ENCODE assay signal across 21 mouse cellular contexts in the genomic region with DNA sequence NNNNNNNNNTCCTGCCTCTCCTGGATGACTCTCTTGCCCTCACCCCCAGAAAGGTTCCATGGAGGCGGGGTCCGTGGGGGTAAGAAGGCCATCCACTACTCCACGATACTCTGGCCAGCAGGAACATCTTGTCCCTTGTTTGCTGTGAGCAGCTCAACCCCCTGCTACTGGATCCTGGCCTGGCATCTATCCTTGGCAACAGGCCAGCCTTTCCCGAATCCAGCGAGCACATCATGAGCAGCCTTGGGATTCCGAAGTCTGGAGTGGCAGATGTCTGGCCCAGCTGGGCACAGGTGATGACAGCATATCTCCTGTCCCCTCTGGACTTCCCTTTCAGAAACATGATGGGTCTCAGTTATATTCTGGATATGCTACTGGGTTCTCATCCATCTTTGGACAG. TPM values are rescaled to one million over a fixed set of nuclear protein-coding genes. Genes with fewer than 3 reads are reported as not detected.
DNase-seq lines count a peak whose midpoint lies in the region; ATAC-seq and TF ChIP-seq lines count a peak whose summit lies in the region.
"Had no signal": no experiment of that assay in that cellular context is flagged by ENCODE, and none has a peak within 500 bp of the region (broad histone marks: within the 10 kb centered on the region; RNA-seq: fewer than 3 reads in every experiment).

No protein-coding gene starts in this region.

- no peaks in the 10 kb centered on the region for H3K9me3 ChIP-seq in kidney, embryonic 14.5 days (ENCODE audit: control insufficient read depth, low read length)
- no peaks in the 10 kb centered on the region for H3K9me3 ChIP-seq in midbrain, postnatal 0 days (ENCODE audit: low read length)
- H3K9me3 ChIP-seq in midbrain, embryonic 10.5 days (replicated peaks), result no peaks in the 10 kb centered on the region
- no peaks in the 10 kb centered on the region for H3K9me3 ChIP-seq in intestine, embryonic 15.5 days
- H3K9me3 ChIP-seq: embryonic facial prominence, embryonic 13.5 days; limb, embryonic 15.5 days had no signal

- H3K9ac ChIP-seq in kidney, embryonic 14.5 days (ENCODE audit: low read depth, low read length), result no peak overlapping the region
- no peak overlapping the region for H3K9ac ChIP-seq in midbrain, postnatal 0 days (replicated peaks; ENCODE audit: low read length, poor library complexity, severe bottlenecking)
- no peak overlapping the region for H3K9ac ChIP-seq in intestine, embryonic 15.5 days
- H3K9ac ChIP-seq: embryonic facial prominence, embryonic 13.5 days; limb, embryonic 15.5 days had no signal

- peak; percentile 39 to 62 for DNase-seq in cerebellum, postnatal 14 days
- no peak for DNase-seq in cerebellum, adult 9-10 months
- peak; percentile 67 for DNase-seq in kidney, adult 18-20 months
- peak; percentile 53 for DNase-seq in midbrain, postnatal 0 days (ENCODE audit: low spot score)
- no peak for DNase-seq in midbrain, embryonic 10.5 days (ENCODE audit: low spot score)
- DNase-seq in kidney, postnatal 10 days, result peak; percentile 46
- DNase-seq: thymus, postnatal 25 days had no signal

- no peak for ATAC-seq in kidney, embryonic 14.5 days (ENCODE audit: low FRiP score, low TSS enrichment)
- no peak for ATAC-seq in midbrain, postnatal 0 days (ENCODE audit: low FRiP score)
- no peak for ATAC-seq in intestine, embryonic 15.5 days
- ATAC-seq: inflammation-experienced regulatory T-cells, adult 6 months had no signal

- no peaks in the 10 kb centered on the region for H3K4me1 ChIP-seq in kidney, embryonic 14.5 days (ENCODE audit: control insufficient read depth, insufficient read depth, low read length)
- H3K4me1 ChIP-seq in midbrain, postnatal 0 days (ENCODE audit: insufficient read depth, low read length), result no peaks in the 10 kb centered on the region
- H3K4me1 ChIP-seq in midbrain, embryonic 10.5 days, result no peaks in the 10 kb centered on the region
- H3K4me1 ChIP-seq in intestine, embryonic 15.5 days (replicated peaks), result no peaks in the 10 kb centered on the region
- H3K4me1 ChIP-seq: embryonic facial prominence, embryonic 13.5 days; limb, embryonic 15.5 days had no signal

- no peaks in the 10 kb centered on the region for H3K36me3 ChIP-seq in kidney, embryonic 14.5 days (ENCODE audit: control insufficient read depth, insufficient read depth, low read length)
- no peaks in the 10 kb centered on the region for H3K36me3 ChIP-seq in midbrain, postnatal 0 days (ENCODE audit: insufficient read depth, low read length)
- no peaks in the 10 kb centered on the region for H3K36me3 ChIP-seq in midbrain, embryonic 10.5 days
- no peaks in the 10 kb centered on the region for H3K36me3 ChIP-seq in intestine, embryonic 15.5 days
- H3K36me3 ChIP-seq: embryonic facial prominence, embryonic 13.5 days; limb, embryonic 15.5 days had no signal

- H3K4me3 ChIP-seq in kidney, embryonic 14.5 days (ENCODE audit: low read length), result no peak overlapping the region
- H3K4me3 ChIP-seq in midbrain, postnatal 0 days (ENCODE audit: low read depth, low read length), result no peak overlapping the region
- no peak overlapping the region for H3K4me3 ChIP-seq in midbrain, embryonic 10.5 days
- no peak overlapping the region for H3K4me3 ChIP-seq in intestine, embryonic 15.5 days (replicated peaks)
- H3K4me3 ChIP-seq: embryonic facial prominence, embryonic 13.5 days; limb, embryonic 15.5 days; myocyte had no signal

- 91% methylated on average over 6 of the region's 6 CpGs for WGBS in kidney, embryonic 14.5 days
- 68% methylated on average over 6 of the region's 6 CpGs for WGBS in midbrain, postnatal 0 days
- WGBS in midbrain, embryonic 10.5 days, result 90% methylated on average over 6 of the region's 6 CpGs
- WGBS in intestine, embryonic 15.5 days, result 65% methylated on average over 6 of the region's 6 CpGs

- H3K4me2 ChIP-seq in kidney, embryonic 14.5 days (replicated peaks; ENCODE audit: low read depth, low read length), result no peak overlapping the region
- H3K4me2 ChIP-seq in midbrain, postnatal 0 days (ENCODE audit: low read depth, low read length, poor library complexity, severe bottlenecking), result no peak overlapping the region
- no peak overlapping the region for H3K4me2 ChIP-seq in intestine, embryonic 15.5 days (replicated peaks)
- H3K4me2 ChIP-seq: embryonic facial prominence, embryonic 13.5 days; limb, embryonic 15.5 days; midbrain, embryonic 11.5 days had no signal

- H3K27me3 ChIP-seq in kidney, embryonic 14.5 days (ENCODE audit: control insufficient read depth, insufficient read depth, low read length), result no peaks in the 10 kb centered on the region
- H3K27me3 ChIP-seq in midbrain, postnatal 0 days (ENCODE audit: insufficient read depth, low read length), result no peaks in the 10 kb centered on the region
- H3K27me3 ChIP-seq in midbrain, embryonic 10.5 days (ENCODE audit: low read depth, poor library complexity, severe bottlenecking), result no peaks in the 10 kb centered on the region
- H3K27me3 ChIP-seq in intestine, embryonic 15.5 days (replicated peaks), result no peaks in the 10 kb centered on the region
- H3K27me3 ChIP-seq: embryonic facial prominence, embryonic 13.5 days had no signal

- TF ChIP-seq CTCF in midbrain, postnatal 0 days (IDR thresholded peaks at IDR 0.05), result no peak

- no peak overlapping the region for H3K27ac ChIP-seq in kidney, embryonic 14.5 days (ENCODE audit: low read depth, low read length)
- no peak overlapping the region for H3K27ac ChIP-seq in midbrain, postnatal 0 days (ENCODE audit: low read depth, low read length)
- no peak overlapping the region for H3K27ac ChIP-seq in midbrain, embryonic 10.5 days (replicated peaks)
- no peak overlapping the region for H3K27ac ChIP-seq in intestine, embryonic 15.5 days
- H3K27ac ChIP-seq: embryonic facial prominence, embryonic 13.5 days; limb, embryonic 15.5 days had no signal

RNA-seq across cellular contexts. Expression of a gene that starts 3.4 kb away (rescaled TPM):
- not detected in 2 replicates for polyA plus RNA-seq in kidney, embryonic 14.5 days (2014; fragmentation: Nextera tagmentation; extraction: Ambion mirVana)
- not detected in 2 replicates for total RNA-seq in midbrain, postnatal 0 days (2014; rRNA removed)
- polyA plus RNA-seq in midbrain, postnatal 0 days (2015; fragmentation: Nextera tagmentation; extraction: Ambion mirVana), result not detected in 2 replicates
- not detected in 2 replicates for polyA plus RNA-seq in midbrain, embryonic 10.5 days (2016; fragmentation: Nextera tagmentation; extraction: Ambion mirVana)
- polyA plus RNA-seq in intestine, embryonic 15.5 days (2015; fragmentation: Nextera tagmentation; extraction: Ambion mirVana), result 4.7 and 6.8 TPM in 2 replicates
- total RNA-seq: common myeloid progenitor, adult 5-6 weeks; granulocyte monocyte progenitor cell, adult 5-6 weeks; hematopoietic stem cell, adult 5-6 weeks; layer of hippocampus, adult 8-10 months; neutrophil, adult 5-6 weeks had no signal
- polyA plus RNA-seq: C2C12; embryonic facial prominence, embryonic 13.5 days; forebrain, embryonic 11.5 days; inflammation-experienced regulatory T-cells, adult 6 months; limb, embryonic 15.5 days; midbrain, embryonic 11.5 days; myocyte had no signal

RNA-seq across cellular contexts. Expression of a gene that starts 16.8 kb away (rescaled TPM):
- polyA plus RNA-seq in kidney, embryonic 14.5 days (2014; fragmentation: Nextera tagmentation; extraction: Ambion mirVana), result 73.9 and 79.4 TPM in 2 replicates
- 26.1 and 26.5 TPM in 2 replicates for total RNA-seq in midbrain, postnatal 0 days (2014; rRNA removed)
- 76.3 and 81.8 TPM in 2 replicates for polyA plus RNA-seq in midbrain, postnatal 0 days (2015; fragmentation: Nextera tagmentation; extraction: Ambion mirVana)
- 75.7 and 78.5 TPM in 2 replicates for polyA plus RNA-seq in midbrain, embryonic 10.5 days (2016; fragmentation: Nextera tagmentation; extraction: Ambion mirVana)
- polyA plus RNA-seq in intestine, embryonic 15.5 days (2015; fragmentation: Nextera tagmentation; extraction: Ambion mirVana), result 68.5 and 69.1 TPM in 2 replicates

RNA-seq across cellular contexts. Expression of a gene that starts 44.0 kb away (rescaled TPM):
- 16.6 and 16.7 TPM in 2 replicates for polyA plus RNA-seq in kidney, embryonic 14.5 days (2014; fragmentation: Nextera tagmentation; extraction: Ambion mirVana)
- 5.3 and 5.9 TPM in 2 replicates for total RNA-seq in midbrain, postnatal 0 days (2014; rRNA removed)
- 7.2 and 8.8 TPM in 2 replicates for polyA plus RNA-seq in midbrain, postnatal 0 days (2015; fragmentation: Nextera tagmentation; extraction: Ambion mirVana)
- polyA plus RNA-seq in midbrain, embryonic 10.5 days (2016; fragmentation: Nextera tagmentation; extraction: Ambion mirVana), result 7.4 and 7.9 TPM in 2 replicates
- 7.6 and 8.4 TPM in 2 replicates for polyA plus RNA-seq in intestine, embryonic 15.5 days (2015; fragmentation: Nextera tagmentation; extraction: Ambion mirVana)

RNA-seq across cellular contexts. Expression of a gene that starts 53.5 kb away (rescaled TPM):
- 2.0 and 3.2 TPM in 2 replicates for polyA plus RNA-seq in kidney, embryonic 14.5 days (2014; fragmentation: Nextera tagmentation; extraction: Ambion mirVana)
- total RNA-seq in midbrain, postnatal 0 days (2014; rRNA removed), result 37.2 and 47.8 TPM in 2 replicates
- polyA plus RNA-seq in midbrain, postnatal 0 days (2015; fragmentation: Nextera tagmentation; extraction: Ambion mirVana), result 41.7 and 45.3 TPM in 2 replicates
- 1.4 and 1.9 TPM in 2 replicates for polyA plus RNA-seq in midbrain, embryonic 10.5 days (2016; fragmentation: Nextera tagmentation; extraction: Ambion mirVana)
- 1.7 and 2.3 TPM in 2 replicates for polyA plus RNA-seq in intestine, embryonic 15.5 days (2015; fragmentation: Nextera tagmentation; extraction: Ambion mirVana)

Comparison
In these comparisons a context has a peak if more than half of its experiments do, and no peak if none do; other contexts are left out.
1. DNase-seq: peak in cerebellum, postnatal 14 days (2 of 2), kidney, adult 18-20 months (single experiment), midbrain, postnatal 0 days (single experiment) and kidney, postnatal 10 days (single experiment); none in cerebellum, adult 9-10 months (single experiment) and midbrain, embryonic 10.5 days (single experiment).